Mouse (Mus musculus) 3134 (cell line): ENCODE measurements at regions not wholly inside any gene's neighbourhood (a gene's known extent, or its start where the extent isn't known, plus 50 kb on each side); places are given as distances from the start of the nearest gene placed in this dataset.

Experiments
- DNase-seq: peaks from one replicate; pipeline ENCODE4 v3.0.0-alpha.2; 2011; ENCODE audit warnings: low spot score; ENCODE audit not compliant: insufficient read length; ENCODE audit errors: extremely low read depth

- DNase-seq, result no peak
Observed at GRCm38 (mm10) chrX:99220674-99221455, 84.9 kb downstream of the Efnb1 start.

GRCm38 (mm10) chrX:99218213-99218612 is 82.3 kb downstream of the Efnb1 start:
- DNase-seq, result no peak

- DNase-seq, result no peak
Observed at GRCm38 (mm10) chrX:99216633-99217459, 80.9 kb downstream of the Efnb1 start.

GRCm38 (mm10) chrX:99215931-99216330 is 80.0 kb downstream of the Efnb1 start:
- no peak for DNase-seq

GRCm38 (mm10) chrX:99215111-99215510 is 79.2 kb downstream of the Efnb1 start:
- DNase-seq, result no peak

GRCm38 (mm10) chrX:99213565-99214153 is 77.7 kb downstream of the Efnb1 start:
- DNase-seq, result no peak

- no peak for DNase-seq
Observed at GRCm38 (mm10) chrX:99204077-99204476, 68.1 kb downstream of the Efnb1 start.

- DNase-seq, result no peak
Observed at GRCm38 (mm10) chrX:99201081-99201480, 65.2 kb downstream of the Efnb1 start.

GRCm38 (mm10) chrX:99199669-99200068 is 63.7 kb downstream of the Efnb1 start:
- DNase-seq, result no peak

GRCm38 (mm10) chrX:99198961-99199631 is 63.2 kb downstream of the Efnb1 start:
- no peak for DNase-seq
